ENCODE assay signal across 8 mouse cellular contexts in genomic region chr13:34916520-34917167, GRCm38 (mm10). TPM values are rescaled to one million over a fixed set of nuclear protein-coding genes. Genes with fewer than 3 reads are reported as not detected.
A peak's percentile ranks its signal among the peaks of the same experiment; 100 is the strongest.
DNase-seq lines count a peak whose midpoint lies in the region; ATAC-seq and TF ChIP-seq lines count a peak whose summit lies in the region.

No protein-coding gene starts in this region.

- H3K36me3 ChIP-seq in thymus, adult 2 months (ENCODE audit: control insufficient read depth, insufficient read depth, low read length), result no peaks in the 10 kb centered on the region
- no peaks in the 10 kb centered on the region for H3K36me3 ChIP-seq in forebrain, embryonic 13.5 days (ENCODE audit: poor library complexity, severe bottlenecking)
- no peaks in the 10 kb centered on the region for H3K36me3 ChIP-seq in lung, postnatal 0 days (ENCODE audit: insufficient read depth, low read length)
- H3K36me3 ChIP-seq in testis, adult 2 months (ENCODE audit: control insufficient read depth, insufficient read depth, low read length), result no peaks in the 10 kb centered on the region

- no peak overlapping the region for H3K27ac ChIP-seq in thymus, adult 2 months (ENCODE audit: control insufficient read depth, insufficient read depth, low read length)
- no peak overlapping the region for H3K27ac ChIP-seq in forebrain, embryonic 13.5 days
- H3K27ac ChIP-seq in lung, postnatal 0 days (ENCODE audit: low read length), result no peak overlapping the region
- no peak overlapping the region for H3K27ac ChIP-seq in testis, adult 2 months (ENCODE audit: control insufficient read depth, insufficient read depth, low read depth, low read length)

- H3K9ac ChIP-seq in forebrain, embryonic 13.5 days, result no peak overlapping the region
- no peak overlapping the region; the same call in 1 of the 2 replicates for H3K9ac ChIP-seq in lung, postnatal 0 days (replicated peaks; ENCODE audit: low read depth)

- peaks cover 10% of the 10 kb centered on the region for H3K4me1 ChIP-seq in thymus, adult 2 months (replicated peaks; ENCODE audit: control insufficient read depth, insufficient read depth, low read length)
- 0 out of 2 replicates have a peak, but pooled peaks cover 4% of the 10 kb centered on the region for H3K4me1 ChIP-seq in forebrain, embryonic 13.5 days
- H3K4me1 ChIP-seq in lung, postnatal 0 days (ENCODE audit: insufficient read depth, low read depth, low read length), result 0 out of 2 replicates have a peak, but pooled peaks cover 4% of the 10 kb centered on the region
- peaks cover 5% of the 10 kb centered on the region for H3K4me1 ChIP-seq in testis, adult 2 months (ENCODE audit: control insufficient read depth, insufficient read depth, low read length)

- WGBS in thymus, adult 2 months, result 47% methylated on average over 37 of the region's 37 CpGs
- 41% methylated on average over 37 of the region's 37 CpGs for WGBS in forebrain, embryonic 13.5 days
- 29% methylated on average over 26 of the region's 37 CpGs for WGBS in lung, postnatal 0 days

- TF ChIP-seq CTCF in thymus, adult 2 months (IDR thresholded peaks at IDR 0.05; ENCODE audit: borderline replicate concordance, control insufficient read depth, extremely low read depth, insufficient read depth, low read length, poor library complexity), result no peak
- no peak for TF ChIP-seq CTCF in lung, postnatal 0 days (IDR thresholded peaks at IDR 0.05)
- 0 out of 2 replicates have a peak, but pooled peaks have one; percentile 3 for TF ChIP-seq CTCF in testis, adult 2 months (IDR thresholded peaks at IDR 0.05; ENCODE audit: control insufficient read depth, insufficient read depth, insufficient replicate concordance, low read depth, low read length)

- TF ChIP-seq POLR2A in thymus, adult 2 months (IDR thresholded peaks at IDR 0.05; ENCODE audit: control insufficient read depth, extremely low read depth, insufficient read depth, low read length, poor library complexity), result no peak
- no peak; the same call in 1 of the 2 replicates for TF ChIP-seq POLR2A in testis, adult 2 months (IDR thresholded peaks at IDR 0.05; ENCODE audit: control insufficient read depth, low read depth, low read length)

- no peak for DNase-seq in thymus, adult 2 months
- no peak for DNase-seq in thymus, postnatal 25 days
- DNase-seq in kidney, adult 11 months, result peak; percentile 8
- DNase-seq in lung, postnatal 0 days (ENCODE audit: low spot score), result peak; percentile 42
- DNase-seq in urinary bladder, postnatal 4 days (ENCODE audit: low spot score in 2 of 2), result no peak
- DNase-seq in cerebellum, adult 8-10 months, result no peak

- no peaks in the 10 kb centered on the region for H3K9me3 ChIP-seq in forebrain, embryonic 13.5 days (replicated peaks)
- H3K9me3 ChIP-seq in lung, postnatal 0 days (ENCODE audit: low read length), result no peaks in the 10 kb centered on the region

- peak overlapping the region; percentile 13; the same call in 1 of the 2 replicates for H3K4me3 ChIP-seq in thymus, adult 2 months (ENCODE audit: control insufficient read depth, insufficient read depth, low read length)
- peak overlapping the region; percentile 16; the same call in 1 of the 2 replicates for H3K4me3 ChIP-seq in forebrain, embryonic 13.5 days
- peak overlapping the region; percentile 29 for H3K4me3 ChIP-seq in lung, postnatal 0 days (ENCODE audit: low read depth, low read length)
- peak overlapping the region; percentile 77 for H3K4me3 ChIP-seq in testis, adult 2 months (ENCODE audit: control insufficient read depth, low read depth, low read length)

- H3K4me2 ChIP-seq in forebrain, embryonic 13.5 days, result peak overlapping the region; percentile 48
- H3K4me2 ChIP-seq in lung, postnatal 0 days (replicated peaks; ENCODE audit: low read depth, low read length), result peak overlapping the region; percentile 64

- no peak for TF ChIP-seq EP300 in lung, postnatal 0 days (IDR thresholded peaks at IDR 0.05)

- peak; percentile 30; the same call in 1 of the 2 replicates for ATAC-seq in forebrain, embryonic 13.5 days
- peak; percentile 73 for ATAC-seq in lung, postnatal 0 days

- 0 out of 2 replicates have a peak, but pooled peaks cover 3% of the 10 kb centered on the region for H3K27me3 ChIP-seq in thymus, adult 2 months (ENCODE audit: control insufficient read depth, insufficient read depth, low read length)
- no peaks in the 10 kb centered on the region for H3K27me3 ChIP-seq in forebrain, embryonic 13.5 days
- no peaks in the 10 kb centered on the region for H3K27me3 ChIP-seq in lung, postnatal 0 days (replicated peaks; ENCODE audit: insufficient read depth, low read length)
- no peaks in the 10 kb centered on the region for H3K27me3 ChIP-seq in testis, adult 2 months (ENCODE audit: control insufficient read depth, insufficient read depth, low read length)

RNA-seq across cellular contexts. Expression of gene Fam217a, which starts 7.5 kb away (rescaled TPM):
- 0.06 TPM in 1 of 2 replicates, not detected in the other for polyA plus RNA-seq in thymus, adult 2 months (2012; rRNA removed)
- 0.48 and 0.52 TPM in 2 replicates for polyA plus RNA-seq in forebrain, embryonic 13.5 days (2015; fragmentation: Nextera tagmentation; extraction: Ambion mirVana)
- polyA plus RNA-seq in lung, postnatal 0 days (2015; fragmentation: Nextera tagmentation; extraction: Ambion mirVana), result 1.8 and 2.1 TPM in 2 replicates
- polyA plus RNA-seq in testis, adult 2 months (2012; rRNA removed), result 119 and 125 TPM in 2 replicates

RNA-seq across cellular contexts. Expression of gene 4933417A18Rik, which starts 7.6 kb away (rescaled TPM):
- polyA plus RNA-seq in thymus, adult 2 months (2012; rRNA removed), result not detected in 2 replicates
- polyA plus RNA-seq in forebrain, embryonic 13.5 days (2015; fragmentation: Nextera tagmentation; extraction: Ambion mirVana), result not detected in 2 replicates
- not detected in 2 replicates for polyA plus RNA-seq in lung, postnatal 0 days (2015; fragmentation: Nextera tagmentation; extraction: Ambion mirVana)
- 68.0 and 84.4 TPM in 2 replicates for polyA plus RNA-seq in testis, adult 2 months (2012; rRNA removed)

RNA-seq across cellular contexts. Expression of gene Prpf4b, which starts 41.5 kb away (rescaled TPM):
- polyA plus RNA-seq in thymus, adult 2 months (2012; rRNA removed), result 26.3 and 33.7 TPM in 2 replicates
- polyA plus RNA-seq in forebrain, embryonic 13.5 days (2015; fragmentation: Nextera tagmentation; extraction: Ambion mirVana), result 83.6 and 89.6 TPM in 2 replicates
- polyA plus RNA-seq in lung, postnatal 0 days (2015; fragmentation: Nextera tagmentation; extraction: Ambion mirVana), result 61.9 and 63.5 TPM in 2 replicates
- 9.4 and 10.6 TPM in 2 replicates for polyA plus RNA-seq in testis, adult 2 months (2012; rRNA removed)

RNA-seq across cellular contexts. Expression of gene Eci3, which starts 47.0 kb away (rescaled TPM):
- polyA plus RNA-seq in thymus, adult 2 months (2012; rRNA removed), result 0.23 and 0.40 TPM in 2 replicates
- polyA plus RNA-seq in forebrain, embryonic 13.5 days (2015; fragmentation: Nextera tagmentation; extraction: Ambion mirVana), result 0.21 TPM in 1 of 2 replicates, not detected in the other
- polyA plus RNA-seq in lung, postnatal 0 days (2015; fragmentation: Nextera tagmentation; extraction: Ambion mirVana), result 0.23 and 0.46 TPM in 2 replicates
- 0.07 TPM in 1 of 2 replicates, not detected in the other for polyA plus RNA-seq in testis, adult 2 months (2012; rRNA removed)

Comparison
In these comparisons a context has a peak if more than half of its experiments do, and no peak if none do; other contexts are left out.
1. DNase-seq: peak in kidney, adult 11 months (single experiment) and lung, postnatal 0 days (single experiment); none in thymus, adult 2 months (single experiment), thymus, postnatal 25 days (single experiment), urinary bladder, postnatal 4 days (0 of 2) and cerebellum, adult 8-10 months (single experiment).
2. H3K4me3 ChIP-seq: peak in every context shown above with its lines; median percentile 77 in testis, adult 2 months; 29 in lung, postnatal 0 days; 16 in forebrain, embryonic 13.5 days; 13 in thymus, adult 2 months.
3. RNA of gene Fam217a, which starts 7.5 kb away (polyA plus RNA-seq): 119 to 125 TPM in testis, adult 2 months; 1.8 to 2.1 TPM in lung, postnatal 0 days, 0.48 to 0.52 TPM in forebrain, embryonic 13.5 days and 0.06 TPM in thymus, adult 2 months; every median in the first group is over 10 times any median in the second.
4. RNA of gene 4933417A18Rik, which starts 7.6 kb away (polyA plus RNA-seq): 68.0 to 84.4 TPM in testis, adult 2 months; not detected in thymus, adult 2 months, not detected in forebrain, embryonic 13.5 days and not detected in lung, postnatal 0 days; every median in the first group is over 10 times any median in the second.